Mouse (Mus musculus) liver, postnatal 0 days (tissue): ENCODE results near the gene Cstf2t. TPM values are rescaled to one million over a fixed set of nuclear protein-coding genes. Genes with fewer than 3 reads are reported as not detected.
A peak's percentile ranks its signal among the peaks of the same experiment; 100 is the strongest.

Source experiments
- ATAC-seq: fragments of 200-750 bp; cut with Nextera tagmentation; 2 replicates; pipeline ENCODE4 v1.8.0; 2017; ENCODE audit warnings: mild to moderate bottlenecking, moderate library complexity
- DNase-seq: peaks from one replicate; pipeline ENCODE4 v3.0.0-alpha.2; 2016
- H3K27ac ChIP-seq: fragments of 300-500 bp; sonication (generic); 2 replicates; pipeline ENCODE4 v1.5.1; 2014; ENCODE audit warnings: antibody characterized with exemption, moderate library complexity, mild to moderate bottlenecking, low read depth
- H3K27me3 ChIP-seq: fragments of 300-500 bp; sonication (generic); 2 replicates; pipeline ENCODE4 v1.6.1; 2014; ENCODE audit warnings: low read length, control low read depth, mixed read lengths; ENCODE audit not compliant: insufficient read depth
- H3K36me3 ChIP-seq: fragments of 300-500 bp; sonication (generic); replicated peaks from 2 replicates; pipeline ENCODE4 v1.6.1; 2014; ENCODE audit warnings: mild to moderate bottlenecking, control low read depth, low read length, moderate library complexity, mixed read lengths; ENCODE audit not compliant: insufficient read depth
- H3K4me1 ChIP-seq: fragments of 300-500 bp; sonication (generic); 2 replicates; pipeline ENCODE4 v1.6.1; 2014; ENCODE audit warnings: antibody characterized with exemption, mild to moderate bottlenecking, control low read depth; ENCODE audit not compliant: insufficient read depth
- H3K4me2 ChIP-seq: fragments of 300-500 bp; sonication (generic); 2 replicates; pipeline ENCODE4 v1.6.1; 2014; ENCODE audit warnings: low read depth, mild to moderate bottlenecking, low read length, moderate library complexity, mixed read lengths
- H3K4me3 ChIP-seq: fragments of 300-500 bp; sonication (generic); 2 replicates; pipeline ENCODE4 v1.5.1; 2014; ENCODE audit warnings: low read depth, low read length
- H3K9ac ChIP-seq: fragments of 300-500 bp; sonication (generic); replicated peaks from 2 replicates; pipeline ENCODE4 v1.6.1; 2014; ENCODE audit warnings: mild to moderate bottlenecking, moderate library complexity
- H3K9me3 ChIP-seq: fragments of 300-500 bp; sonication (generic); 2 replicates; pipeline ENCODE4 v1.6.1; 2016; ENCODE audit warnings: mild to moderate bottlenecking, control low read depth, low read length, mixed read lengths
- CTCF ChIP-seq: sonication (generic); IDR thresholded peaks from 2 replicates; pipeline ENCODE4 v1.5.1; 2016; ENCODE audit warnings: antibody characterized with exemption, low read depth
- EP300 ChIP-seq: IDR thresholded peaks from 2 replicates; pipeline ENCODE4 v1.6.1; 2016; ENCODE audit warnings: antibody characterized with exemption, low read depth, mild to moderate bottlenecking
- WGBS: fragments of 180-500 bp; shearing (Covaris S2); extraction: QIAGEN DNeasy Blood & Tissue Kit; methylation state at CpG from one replicate; pipeline ENCODE4 v1.1.7; 2014; ENCODE audit not compliant: insufficient replicate concordance; 5-methylcytosine and 5-hydroxymethylcytosine counted together
- polyA plus RNA-seq: library from polyadenylated mRNA; unstranded; fragments of >200 nt; fragmentation: Nextera tagmentation; extraction: Ambion mirVana; gene quantifications from 2 replicates; pipeline ENCODE4 v1.2.1, GENCODE M21; 2015

Cstf2t gene
- polyA plus RNA-seq, 1 experiment from 2014 or later = 9.9 TPM

GRCm38 (mm10) chr19:31073959-31074716 is 8.5 kb upstream of the Cstf2t start:
- TF ChIP-seq EP300 (no peak), CTCF (no peak)
- 66% methylated on average over 24 of the region's 24 CpGs for WGBS
- Histone ChIP-seq H3K9ac (no peak overlapping the region), H3K4me1 (no peaks in the 10 kb centered on the region), H3K27me3 (no peaks in the 10 kb centered on the region), H3K4me2 (no peak overlapping the region), H3K9me3 (no peaks in the 10 kb centered on the region), H3K27ac (no peak overlapping the region), H3K36me3 (no peaks in the 10 kb centered on the region), H3K4me3 (no peak overlapping the region)
- ATAC-seq = no peak
- DNase-seq = no peak

GRCm38 (mm10) chr19:31074717-31075063 is 7.9 kb upstream of the Cstf2t start:
- no peaks in the 10 kb centered on the region for H3K36me3 ChIP-seq
- DNase-seq (no peak), ATAC-seq (no peak)
- H3K27me3 ChIP-seq = no peaks in the 10 kb centered on the region
- H3K9me3 ChIP-seq = no peaks in the 10 kb centered on the region
- no peak overlapping the region for H3K4me3 ChIP-seq
- 31% methylated on average over 3 of the region's 3 CpGs for WGBS
- TF ChIP-seq EP300 (no peak), CTCF (no peak)
- no peaks in the 10 kb centered on the region for H3K4me1 ChIP-seq
- H3K27ac ChIP-seq = no peak overlapping the region
- no peak overlapping the region for H3K4me2 ChIP-seq
- H3K9ac ChIP-seq = no peak overlapping the region

GRCm38 (mm10) chr19:31076106-31076505 is 6.5 kb upstream of the Cstf2t start:
- Histone ChIP-seq H3K27me3 (no peaks in the 10 kb centered on the region), H3K4me2 (no peak overlapping the region), H3K36me3 (no peaks in the 10 kb centered on the region), H3K4me3 (no peak overlapping the region), H3K4me1 (no peaks in the 10 kb centered on the region), H3K9me3 (no peaks in the 10 kb centered on the region), H3K27ac (no peak overlapping the region), H3K9ac (no peak overlapping the region)
- no peak for ATAC-seq
- no peak for TF ChIP-seq CTCF
- no peak for TF ChIP-seq EP300
- DNase-seq = no peak
- WGBS = 76% methylated on average over 4 of the region's 4 CpGs

- 72% methylated on average over 3 of the region's 3 CpGs for WGBS
- H3K9ac ChIP-seq = no peak overlapping the region
- ATAC-seq = no peak
Observed at GRCm38 (mm10) chr19:31078241-31078640, 4.4 kb upstream of the Cstf2t start.

GRCm38 (mm10) chr19:31082226-31082625 is 411 bp upstream of the Cstf2t start:
- H3K27me3 ChIP-seq = no peaks in the 10 kb centered on the region
- H3K36me3 ChIP-seq = peaks cover 19% of the 10 kb centered on the region
- ATAC-seq (no peak), DNase-seq (no peak)
- H3K4me2 ChIP-seq = peak overlapping the region; percentile 74
- peak overlapping the region; percentile 61 for H3K27ac ChIP-seq
- 13% methylated on average over 7 of the region's 7 CpGs for WGBS
- no peaks in the 10 kb centered on the region for H3K9me3 ChIP-seq
- peaks cover 12% of the 10 kb centered on the region for H3K4me1 ChIP-seq
- H3K4me3 ChIP-seq = peak overlapping the region; percentile 82
- TF ChIP-seq CTCF = no peak
- TF ChIP-seq EP300 = no peak
- H3K9ac ChIP-seq = peak overlapping the region; percentile 17; the same call in 1 of the 2 replicates

More at GRCm38 (mm10) chr19:31078241-31078640, 4.4 kb upstream of the Cstf2t start:
- Histone ChIP-seq H3K27me3 (no peaks in the 10 kb centered on the region), H3K9me3 (no peaks in the 10 kb centered on the region), H3K4me3 (no peak overlapping the region), H3K27ac (no peak overlapping the region), H3K4me2 (no peak overlapping the region), H3K4me1 (peaks cover 1% of the 10 kb centered on the region), H3K36me3 (no peaks in the 10 kb centered on the region)
- TF ChIP-seq EP300 (no peak), CTCF (no peak)
- DNase-seq = no peak

GRCm38 (mm10) chr19:31083761-31084160 is 1.1 kb downstream of the Cstf2t start:
- DNase-seq (no peak), ATAC-seq (no peak)
- Histone ChIP-seq H3K27ac (no peak overlapping the region), H3K4me1 (peaks cover 12% of the 10 kb centered on the region), H3K9me3 (no peaks in the 10 kb centered on the region), H3K4me2 (peak overlapping the region; percentile 95), H3K36me3 (peaks cover 19% of the 10 kb centered on the region), H3K4me3 (peak overlapping the region; percentile 82), H3K9ac (peak overlapping the region; percentile 72), H3K27me3 (no peaks in the 10 kb centered on the region)
- TF ChIP-seq EP300 (no peak), CTCF (no peak)
- WGBS = 90% methylated on average over 8 of the region's 8 CpGs
